Mouse (Mus musculus) cortical plate, adult 2 months (tissue): ENCODE results near the gene Fanci. TPM values are rescaled to one million over a fixed set of nuclear protein-coding genes. Genes with fewer than 3 reads are reported as not detected.

Experiments used
- H3K27ac ChIP-seq: fragments of 200-500 bp; 2 replicates; pipeline ENCODE4 v1.5.1; 2012; ENCODE audit warnings: low read length, control low read depth, inconsistent platforms; ENCODE audit not compliant: insufficient read depth
- H3K4me1 ChIP-seq: fragments of 200-500 bp; 2 replicates; pipeline ENCODE4 v1.6.1; 2011; ENCODE audit warnings: low read length; ENCODE audit not compliant: control insufficient read depth, insufficient read depth
- H3K4me3 ChIP-seq: fragments of 200-500 bp; 2 replicates; pipeline ENCODE4 v1.5.1; 2011; ENCODE audit warnings: mild to moderate bottlenecking, low read length, control low read depth; ENCODE audit not compliant: insufficient read depth
- CTCF ChIP-seq: fragments of 200-500 bp; IDR thresholded peaks from 2 replicates; pipeline ENCODE4 v1.5.1; 2011; ENCODE audit warnings: mild to moderate bottlenecking, control low read depth, low read length; ENCODE audit not compliant: insufficient read depth; ENCODE audit errors: extremely low read depth
- POLR2A ChIP-seq: fragments of 200-500 bp; IDR thresholded peaks from 2 replicates; pipeline ENCODE4 v1.6.1; 2011; ENCODE audit warnings: mild to moderate bottlenecking, low read length, control low read depth; ENCODE audit not compliant: insufficient read depth; ENCODE audit errors: extremely low read depth
- polyA plus RNA-seq: library from polyadenylated mRNA; depleted of rRNA; stranded (reverse); fragments of >200 nt; gene quantifications from 2 replicates; pipeline ENCODE4 v1.2.3, GENCODE M21; 2012

Gene Fanci
- polyA plus RNA-seq, 1 experiment, result 0.73 TPM

DNA sequence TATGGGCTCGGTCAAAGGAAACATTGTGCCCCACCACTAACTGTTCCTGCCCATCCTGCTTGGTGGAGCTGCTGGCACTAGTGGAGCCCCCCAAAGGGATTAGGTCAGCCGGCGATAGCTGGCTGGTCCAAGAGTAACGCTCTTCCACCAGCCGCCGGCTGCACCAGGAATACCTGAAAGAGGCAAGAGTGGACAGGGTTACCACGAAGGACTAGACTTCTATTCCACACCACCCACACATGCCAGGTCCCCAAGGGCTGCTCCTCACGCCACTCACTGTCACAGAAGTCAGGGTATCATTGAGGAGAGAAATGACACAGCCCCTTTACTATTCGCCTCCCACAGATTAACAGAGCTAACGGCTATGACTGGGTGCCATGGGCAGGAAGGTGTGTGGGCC lies 70.0 kb downstream of the Fanci start:
- TF ChIP-seq POLR2A (no peak), CTCF (no peak)
- Histone ChIP-seq H3K27ac (no peak overlapping the region), H3K4me3 (no peak overlapping the region), H3K4me1 (peaks cover 11% of the 10 kb centered on the region)

DNA sequence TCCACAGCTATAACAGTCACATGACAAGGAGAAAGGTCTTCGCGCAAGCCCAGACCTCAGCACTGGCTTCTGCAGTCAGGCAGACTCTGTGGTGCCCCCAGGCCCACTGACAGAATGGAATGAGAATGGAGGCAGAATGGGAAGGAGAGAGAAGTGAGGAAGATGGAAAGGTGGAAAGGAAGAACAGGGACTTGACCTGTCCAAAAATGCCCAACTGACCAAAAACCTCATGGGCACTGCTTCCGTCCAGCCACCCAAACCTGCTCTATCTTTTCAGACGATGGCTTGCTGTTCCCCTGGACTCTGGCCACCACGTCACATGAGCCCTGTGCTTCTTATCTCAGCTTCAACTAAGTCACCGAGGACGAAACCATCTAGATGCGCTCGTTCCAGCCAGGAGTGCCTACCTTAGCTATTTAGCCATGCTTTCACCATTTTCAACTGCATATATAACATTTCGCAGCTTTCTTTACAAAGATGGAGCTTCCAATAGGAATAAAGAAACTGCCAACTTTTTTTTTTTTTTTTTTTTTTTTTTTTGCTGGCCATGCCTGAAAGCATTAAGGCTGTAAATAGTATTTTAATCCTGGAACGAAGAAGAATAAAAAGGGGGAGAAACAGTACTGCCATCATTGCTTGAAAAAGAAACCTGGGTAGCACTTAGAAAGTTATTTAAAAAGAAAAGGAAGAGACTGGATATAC lies 71.8 kb downstream of the Fanci start:
- TF ChIP-seq POLR2A (no peak), CTCF (no peak)
- H3K4me1 ChIP-seq, result peaks cover 11% of the 10 kb centered on the region
- H3K4me3 ChIP-seq, result no peak overlapping the region; the same call in 1 of the 2 replicates
- no peak overlapping the region for H3K27ac ChIP-seq

DNA sequence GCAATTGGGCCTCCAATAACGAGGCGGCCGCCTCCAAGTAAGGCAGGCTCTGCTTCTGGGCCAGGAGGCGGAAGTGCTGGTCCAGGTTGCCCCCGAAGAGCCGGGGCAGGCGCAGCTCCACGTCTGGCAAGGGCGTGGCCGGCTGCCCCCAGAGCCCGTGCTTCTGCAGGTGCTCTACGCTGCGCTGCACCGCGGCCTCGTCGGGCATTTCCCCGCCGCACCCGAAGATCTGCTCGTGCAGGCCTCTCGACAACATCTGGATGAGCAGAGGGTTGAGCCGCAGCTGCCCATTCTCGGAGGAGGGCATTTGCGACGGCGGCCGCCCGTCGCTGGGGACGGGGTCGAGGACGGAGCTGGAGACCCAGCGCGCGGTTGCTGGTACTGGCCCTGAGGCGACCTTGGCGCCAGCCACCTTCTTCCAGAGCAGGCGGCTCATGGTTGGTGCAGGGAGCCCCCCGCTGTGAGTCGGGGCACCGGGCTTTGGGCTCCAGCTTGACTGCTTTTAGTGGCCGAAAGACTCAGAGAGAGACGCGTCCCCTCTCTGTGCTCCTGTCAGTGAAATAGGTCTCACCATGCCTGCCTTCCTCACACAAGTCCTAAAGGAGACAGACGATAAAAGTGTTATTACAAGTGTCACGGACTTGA lies 73.2 kb downstream of the Fanci start:
- H3K27ac ChIP-seq, result 0 out of 2 replicates have a peak overlapping the region, but pooled peaks have one; percentile 33
- H3K4me1 ChIP-seq, result peaks cover 11% of the 10 kb centered on the region
- no peak for TF ChIP-seq POLR2A
- TF ChIP-seq CTCF, result no peak
- peak overlapping the region; percentile 78 for H3K4me3 ChIP-seq

DNA sequence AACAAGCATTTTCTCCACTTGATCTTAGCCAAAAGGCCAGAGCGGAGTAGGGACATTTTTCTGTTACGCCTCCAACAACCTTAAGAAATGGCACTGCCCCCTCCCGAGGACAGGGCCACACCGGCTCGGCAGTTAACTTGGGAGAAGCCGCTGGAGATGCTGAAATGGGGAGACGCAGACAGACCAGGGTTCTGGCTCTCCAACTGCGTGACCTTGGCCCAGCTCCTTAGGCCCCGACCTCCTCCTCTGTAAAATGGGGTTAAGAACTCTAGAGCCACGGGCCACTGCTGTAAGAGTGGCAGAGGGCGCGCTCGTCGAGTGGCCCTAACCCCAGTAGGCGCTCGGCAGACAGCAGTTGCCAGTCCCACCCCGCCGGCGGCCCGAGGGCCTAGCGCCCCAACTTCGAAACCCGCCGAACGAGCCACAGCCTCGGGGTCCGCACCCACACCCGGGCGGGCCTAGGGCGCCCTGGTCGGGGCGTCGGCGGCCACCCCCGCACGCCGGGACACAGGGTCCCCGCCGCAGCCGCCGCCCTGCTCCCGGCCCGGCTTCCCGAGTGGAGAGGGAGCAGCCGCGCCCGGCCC lies 73.8 kb downstream of the Fanci start:
- Histone ChIP-seq H3K27ac (peak overlapping the region; percentile 33; the same call in 1 of the 2 replicates), H3K4me1 (peaks cover 11% of the 10 kb centered on the region), H3K4me3 (peak overlapping the region; percentile 78)
- TF ChIP-seq POLR2A (no peak), CTCF (no peak)

DNA sequence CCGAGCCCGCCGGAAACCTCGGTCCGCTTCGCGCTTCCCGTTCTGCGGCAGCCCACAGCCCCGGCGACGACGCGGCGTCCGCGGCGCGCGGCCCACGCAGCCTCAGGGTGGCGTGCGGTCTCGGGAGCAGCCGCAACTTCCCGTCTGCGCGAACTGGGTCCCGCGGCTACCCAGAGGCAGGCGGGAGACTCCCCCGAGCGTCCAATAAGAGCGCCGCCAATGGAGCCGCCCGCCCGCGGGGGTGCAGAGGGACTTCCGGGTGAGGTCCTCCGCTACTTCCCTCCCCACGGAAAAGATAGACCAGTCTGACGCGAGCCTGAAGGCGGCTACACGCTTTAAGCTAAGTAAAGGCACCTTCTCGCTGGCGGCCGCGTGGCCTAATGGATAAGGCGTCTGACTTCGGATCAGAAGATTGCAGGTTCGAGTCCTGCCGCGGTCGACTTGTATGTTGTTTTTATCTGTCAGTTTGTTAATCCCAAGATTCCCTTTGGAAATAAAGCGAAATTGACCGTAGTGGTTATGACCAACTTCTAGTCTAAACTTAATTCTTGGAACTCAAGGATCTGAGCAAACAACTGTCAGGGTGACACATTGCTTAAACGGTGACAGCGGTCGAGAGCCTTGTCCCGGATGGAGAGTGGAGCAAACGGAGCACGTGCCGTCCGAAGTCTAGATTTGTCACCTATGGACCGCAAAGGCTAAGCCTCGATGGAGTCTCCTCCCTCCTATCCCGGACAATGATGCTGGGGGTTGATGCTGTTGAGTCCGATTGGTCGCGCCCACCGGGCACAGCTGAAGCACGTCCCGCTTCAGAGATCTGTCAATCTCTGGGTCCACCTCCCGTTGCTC lies 74.5 kb downstream of the Fanci start, which contains the start of gene Polg:
Gene Polg (minus strand): TSS at position 310 of the 849 bp plus-strand sequence.
- peak within 1 kb of the TSS; percentile 78 for H3K4me3 ChIP-seq
- H3K27ac ChIP-seq, result peak within 1 kb of the TSS; percentile 33; the same call in 1 of the 2 replicates
- peaks cover 11% of the 10 kb centered on the region for H3K4me1 ChIP-seq
- no peak for TF ChIP-seq CTCF
- TF ChIP-seq POLR2A, result peak; percentile 74

DNA sequence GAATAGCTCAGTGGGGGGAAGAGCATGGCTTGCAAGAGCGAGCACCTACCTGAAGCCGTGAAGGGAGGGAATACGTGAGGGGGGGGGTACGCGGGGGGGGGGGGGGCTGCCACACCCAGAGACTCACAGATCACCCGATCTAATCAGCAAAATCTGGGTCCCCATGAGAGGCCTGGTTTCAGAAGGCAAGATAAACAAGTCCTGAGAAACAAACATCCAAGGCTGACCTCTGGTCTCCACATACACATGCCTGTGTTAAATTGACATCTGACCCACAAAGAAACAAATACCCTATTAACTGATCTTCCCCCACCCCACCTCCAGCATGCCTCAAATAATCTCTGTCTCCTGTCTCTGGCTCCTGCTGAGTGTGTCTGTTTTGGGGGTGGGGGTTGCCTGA lies 76.2 kb downstream of the Fanci start:
- Histone ChIP-seq H3K4me1 (peaks cover 8% of the 10 kb centered on the region), H3K27ac (no peak overlapping the region), H3K4me3 (peak overlapping the region; percentile 78; the same call in 1 of the 2 replicates)
- TF ChIP-seq CTCF, result no peak
- TF ChIP-seq POLR2A, result no peak

DNA sequence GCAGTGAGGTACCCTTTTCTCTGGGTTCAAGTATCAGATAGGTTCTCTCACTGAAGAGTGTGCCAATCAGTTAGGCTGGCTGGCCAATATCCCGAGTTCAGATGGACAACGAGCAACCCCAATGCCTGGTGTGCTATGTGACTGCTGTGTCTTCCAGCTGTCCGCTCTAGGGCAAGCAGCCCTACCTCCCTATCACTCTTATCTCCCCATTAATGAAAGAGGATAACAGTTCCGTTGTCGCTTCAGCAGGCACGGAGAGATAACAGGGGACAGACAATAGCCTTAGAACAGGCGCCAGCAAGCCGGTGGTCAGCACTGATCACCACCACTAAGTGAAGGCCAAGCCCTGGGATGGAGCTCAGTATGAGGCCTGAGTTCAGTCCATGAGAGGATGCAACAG lies 77.3 kb downstream of the Fanci start:
- TF ChIP-seq CTCF, result no peak
- TF ChIP-seq POLR2A, result no peak

DNA sequence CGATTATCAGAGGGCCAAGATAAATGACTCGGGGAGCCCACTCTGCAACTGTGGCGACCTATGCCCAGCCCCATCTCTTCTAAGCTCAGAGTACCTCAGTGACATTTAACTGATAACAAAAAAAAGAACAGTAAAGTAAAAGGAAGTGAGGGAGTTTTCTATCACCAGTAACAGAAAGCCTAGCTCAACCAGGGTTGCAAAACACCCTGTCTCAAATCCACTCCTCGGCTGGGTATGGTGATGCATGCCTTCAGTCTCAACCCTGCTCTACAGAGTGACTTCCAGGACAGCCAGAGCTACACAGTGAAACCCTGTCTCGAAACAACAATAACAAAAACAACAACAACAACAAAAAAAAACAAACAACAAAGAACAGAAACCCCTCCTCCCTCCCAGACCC lies 78.0 kb downstream of the Fanci start:
- no peak overlapping the region for H3K4me3 ChIP-seq
- TF ChIP-seq POLR2A, result no peak
- no peak for TF ChIP-seq CTCF

More for the DNA sequence above, 77.3 kb downstream of the Fanci start:
- Histone ChIP-seq H3K4me3 (no peak overlapping the region), H3K27ac (no peak overlapping the region), H3K4me1 (peaks cover 3% of the 10 kb centered on the region)

DNA sequence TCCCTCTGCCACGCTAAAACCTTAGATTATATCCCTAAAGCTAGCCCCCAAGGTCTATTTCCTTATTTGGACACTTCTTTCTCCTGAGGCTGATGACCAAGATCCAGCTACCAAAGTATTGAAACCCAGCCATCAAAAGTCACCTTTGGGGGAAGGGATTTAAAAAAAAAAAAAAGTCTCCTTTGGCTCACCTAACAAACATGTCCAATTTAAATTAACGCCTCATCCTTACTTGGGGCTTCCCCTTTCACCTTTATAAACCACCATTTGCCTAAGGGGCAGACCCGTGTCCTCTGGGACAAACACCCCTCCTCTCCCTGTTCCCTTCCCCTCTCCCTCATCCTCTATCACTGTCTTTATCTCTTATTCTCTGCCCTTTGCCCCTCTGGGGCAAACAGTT lies 79.0 kb downstream of the Fanci start:
- Histone ChIP-seq H3K27ac (no peak overlapping the region), H3K4me1 (no peaks in the 10 kb centered on the region), H3K4me3 (no peak overlapping the region)
- TF ChIP-seq CTCF, result no peak
- TF ChIP-seq POLR2A, result no peak

More for the DNA sequence above, 78.0 kb downstream of the Fanci start:
- Histone ChIP-seq H3K4me1 (no peaks in the 10 kb centered on the region), H3K27ac (no peak overlapping the region)
